Mouse (Mus musculus) MEL (cell line): ENCODE measurements around the gene Npcd. TPM values are rescaled to one million over a fixed set of nuclear protein-coding genes. Genes with fewer than 3 reads are reported as not detected.

ENCODE experiments used
- DNase-seq: peaks from one replicate; pipeline ENCODE4 v3.0.0; 2011; ENCODE audit warnings: low read depth, low spot score
- H3K27ac ChIP-seq: 2 replicates; pipeline ENCODE4 v1.5.1; 2012; ENCODE audit warnings: low read depth, mild to moderate bottlenecking, control low read depth, low read length, moderate library complexity; ENCODE audit not compliant: control insufficient read depth
- H3K27me3 ChIP-seq, 2 experiments: fragments of 150-350 bp in 1 of 2; sonication (generic) in 1 of 2; 2 replicates each; pipeline ENCODE4 v1.6.1; 2012; ENCODE audit warnings: low read length in 2 of 2, mild to moderate bottlenecking in 2 of 2, improper control_type of control experiment in 1 of 2, moderate library complexity in 1 of 2; ENCODE audit not compliant: insufficient read depth in 2 of 2, control insufficient read depth in 1 of 2
- H3K36me3 ChIP-seq, 2 experiments: 2 replicates each; pipeline ENCODE4 v1.6.1; 2012 to 2014; ENCODE audit warnings: low read length in 2 of 2, improper control_type of control experiment in 1 of 2, inconsistent platforms in 1 of 2, mild to moderate bottlenecking in 1 of 2; ENCODE audit not compliant: insufficient read depth in 2 of 2, control insufficient read depth in 1 of 2
- H3K4me1 ChIP-seq, 2 experiments: fragments of 150-350 bp in 1 of 2; sonication (generic) in 1 of 2; 2 replicates each; pipeline ENCODE4 v1.6.1; 2012; ENCODE audit warnings: low read length in 2 of 2, improper control_type of control experiment in 1 of 2, mild to moderate bottlenecking in 1 of 2; ENCODE audit not compliant: insufficient read depth in 2 of 2, control insufficient read depth in 1 of 2
- H3K4me3 ChIP-seq, 2 experiments: fragments of 150-350 bp in 1 of 2; sonication (generic) in 1 of 2; 2 replicates each; pipeline ENCODE4 v1.5.1; 2012; ENCODE audit warnings: low read depth in 2 of 2, low read length in 2 of 2, mild to moderate bottlenecking in 2 of 2, moderate library complexity in 2 of 2, control low read depth in 1 of 2, improper control_type of control experiment in 1 of 2; ENCODE audit not compliant: control insufficient read depth in 1 of 2, insufficient read depth in 1 of 2
- H3K79me2 ChIP-seq: 2 replicates; pipeline ENCODE4 v1.6.1; 2012; ENCODE audit warnings: mild to moderate bottlenecking, low read length, moderate library complexity; ENCODE audit not compliant: control insufficient read depth, poor library complexity, insufficient read depth
- H3K9ac ChIP-seq: 2 replicates; pipeline ENCODE4 v1.6.1; 2012; ENCODE audit warnings: low read depth, mild to moderate bottlenecking, control low read depth, low read length, moderate library complexity; ENCODE audit not compliant: control insufficient read depth, poor library complexity, severe bottlenecking
- H3K9me3 ChIP-seq: fragments of 150-350 bp; sonication (generic); replicated peaks from 2 replicates; pipeline ENCODE4 v1.6.1; 2012; ENCODE audit warnings: mild to moderate bottlenecking, low read length, improper control_type of control experiment, moderate library complexity; ENCODE audit not compliant: insufficient read depth
- BHLHE40 ChIP-seq: IDR thresholded peaks from 2 replicates; pipeline ENCODE4 v1.6.1; 2012; ENCODE audit warnings: low read depth, mild to moderate bottlenecking, inconsistent platforms, low read length, improper control_type of control experiment, borderline replicate concordance
- CHD1 ChIP-seq: IDR thresholded peaks from 2 replicates; pipeline ENCODE4 v1.6.1; 2012; ENCODE audit warnings: low read depth, mild to moderate bottlenecking, inconsistent platforms, low read length, improper control_type of control experiment
- CTCF ChIP-seq, 3 experiments: IDR thresholded peaks in 2 of 3; conservative IDR thresholded peaks in 1 of 3; 2 replicates each; pipeline ENCODE4 v1.5.1; 2011 to 2012; ENCODE audit warnings: low read length in 3 of 3, low read depth in 2 of 3, mild to moderate bottlenecking in 2 of 3, improper control_type of control experiment in 1 of 3, inconsistent platforms in 1 of 3, mixed read lengths in 1 of 3, moderate library complexity in 1 of 3; ENCODE audit not compliant: control insufficient read depth in 1 of 3, insufficient read depth in 1 of 3, poor library complexity in 1 of 3, severe bottlenecking in 1 of 3
- GATA1 ChIP-seq: IDR thresholded peaks from 2 replicates; pipeline ENCODE4 v1.6.1; 2011; ENCODE audit warnings: low read depth, low read length, improper control_type of control experiment
- KAT2A ChIP-seq: conservative IDR thresholded peaks from 2 replicates; pipeline ENCODE4 v1.6.1; 2012; ENCODE audit warnings: low read depth, low read length, improper control_type of control experiment, inconsistent platforms
- MAX ChIP-seq: IDR thresholded peaks from 2 replicates; pipeline ENCODE4 v1.6.1; 2011; ENCODE audit warnings: low read length, improper control_type of control experiment
- MAZ ChIP-seq: IDR thresholded peaks from 2 replicates; pipeline ENCODE4 v1.6.1; 2012; ENCODE audit warnings: low read depth, mild to moderate bottlenecking, inconsistent platforms, low read length, improper control_type of control experiment
- MYB ChIP-seq: IDR thresholded peaks from 2 replicates; pipeline ENCODE4 v1.6.1; 2011; ENCODE audit warnings: mild to moderate bottlenecking, low read depth, low read length, improper control_type of control experiment
- MYC ChIP-seq: IDR thresholded peaks from 2 replicates; pipeline ENCODE4 v1.6.1; 2011; ENCODE audit warnings: low read depth, mild to moderate bottlenecking, low read length, improper control_type of control experiment, moderate library complexity
- POLR2A ChIP-seq, 2 experiments: IDR thresholded peaks; 2 replicates each; pipeline ENCODE4 v1.6.1; 2011 to 2012; ENCODE audit warnings: low read length in 2 of 2, mild to moderate bottlenecking in 2 of 2, control low read depth in 1 of 2, improper control_type of control experiment in 1 of 2, low read depth in 1 of 2, moderate library complexity in 1 of 2; ENCODE audit not compliant: control insufficient read depth in 1 of 2, insufficient read depth in 1 of 2, poor library complexity in 1 of 2
- POLR2AphosphoS2 ChIP-seq: IDR thresholded peaks from 2 replicates; pipeline ENCODE4 v1.6.1; 2011; ENCODE audit warnings: low read length, improper control_type of control experiment
- POLR2AphosphoS5 ChIP-seq: IDR thresholded peaks from 2 replicates; pipeline ENCODE4 v1.6.1; 2012; ENCODE audit warnings: low read depth, borderline replicate concordance, mild to moderate bottlenecking, inconsistent platforms, low read length, moderate library complexity, mixed read lengths
- RAD21 ChIP-seq: IDR thresholded peaks from 2 replicates; pipeline ENCODE4 v1.6.1; 2011; ENCODE audit warnings: mild to moderate bottlenecking, low read depth, low read length, improper control_type of control experiment
- TBP ChIP-seq: IDR thresholded peaks from 2 replicates; pipeline ENCODE4 v1.8.0; 2011; ENCODE audit warnings: low read depth, low read length, improper control_type of control experiment
- TCF12 ChIP-seq: IDR thresholded peaks from 2 replicates; pipeline ENCODE4 v1.6.1; 2014; ENCODE audit warnings: low read depth, mild to moderate bottlenecking, inconsistent platforms, low read length, improper control_type of control experiment, moderate library complexity
- UBTF ChIP-seq: IDR thresholded peaks from 2 replicates; pipeline ENCODE4 v1.6.1; 2012; ENCODE audit warnings: low read depth, mild to moderate bottlenecking, inconsistent platforms, low read length, improper control_type of control experiment, moderate library complexity, borderline replicate concordance; ENCODE audit not compliant: insufficient read depth
- ZKSCAN1 ChIP-seq: IDR thresholded peaks from 2 replicates; pipeline ENCODE4 v1.6.1; 2012; ENCODE audit warnings: low read depth, mild to moderate bottlenecking, inconsistent platforms, low read length, improper control_type of control experiment, moderate library complexity
- ZMIZ1 ChIP-seq: IDR thresholded peaks from 2 replicates; pipeline ENCODE4 v1.6.1; 2012; ENCODE audit warnings: low read depth, mild to moderate bottlenecking, inconsistent platforms, low read length, improper control_type of control experiment, moderate library complexity
- ZNF384 ChIP-seq: IDR thresholded peaks from 2 replicates; pipeline ENCODE4 v1.6.1; 2012; ENCODE audit warnings: low read depth, mild to moderate bottlenecking, inconsistent platforms, low read length, improper control_type of control experiment
- polyA plus RNA-seq, 2 experiments: library from polyadenylated mRNA; stranded (reverse) in 1 of 2; unstranded in 1 of 2; fragments of >175 nt in 1 of 2; fragments of >200 nt in 1 of 2; gene quantifications; 2 replicates each; pipeline versions ENCODE4 v1.2.1 to v1.2.4; 2012; ENCODE audit warnings: low replicate concordance in 2 of 2, low read depth in 1 of 2; ENCODE audit not compliant: insufficient read length in 2 of 2, insufficient read depth in 1 of 2, missing spikeins in 1 of 2
- total RNA-seq: library from RNA; depleted of rRNA; stranded (reverse); fragments of 300-350 nt; gene quantifications from 2 replicates; pipeline ENCODE4 v1.2.3, GENCODE M21; 2012

Npcd gene
- total and polyA plus RNA-seq, 3 experiments = not detected

- no peaks in the 10 kb centered on the region for H3K9me3 ChIP-seq
- no peaks in the 10 kb centered on the region for H3K36me3 ChIP-seq
- H3K9ac ChIP-seq = no peak overlapping the region
- no peak overlapping the region for H3K4me3 ChIP-seq
- no peak for DNase-seq
- no peaks in the 10 kb centered on the region for H3K79me2 ChIP-seq
- no peaks in the 10 kb centered on the region for H3K4me1 ChIP-seq
- H3K27me3 ChIP-seq = peaks cover 7% of the 10 kb centered on the region in 2 experiments
- TF ChIP-seq MAZ (no peak), UBTF (no peak), KAT2A (no peak), CHD1 (no peak), MAX (no peak), ZKSCAN1 (no peak), BHLHE40 (no peak), CTCF (IDR thresholded peaks at IDR 0.05 in 2 of 3, conservative IDR thresholded peaks at IDR 0.05 in 1 of 3; ENCODE audit: control insufficient read depth in 1 of 3, insufficient read depth in 1 of 3, low read depth in 2 of 3, low read length in 3 of 3, poor library complexity in 1 of 3, severe bottlenecking in 1 of 3) (no peak), ZMIZ1 (no peak)
- H3K27ac ChIP-seq = no peak overlapping the region
These were observed 23.0 kb downstream of the Npcd start for GRCm38 (mm10) chr15:79810997-79811396.

- Histone ChIP-seq H3K4me1 (no peaks in the 10 kb centered on the region), H3K27me3 (peaks cover 7% of the 10 kb centered on the region in 2 experiments), H3K4me3 (no peak overlapping the region), H3K27ac (no peak overlapping the region), H3K9ac (no peak overlapping the region), H3K36me3 (no peaks in the 10 kb centered on the region), H3K9me3 (no peaks in the 10 kb centered on the region), H3K79me2 (no peaks in the 10 kb centered on the region)
- TF ChIP-seq GATA1 (no peak), MAZ (no peak), MYC (no peak), ZNF384 (no peak), RAD21 (no peak), POLR2A (IDR thresholded peaks at IDR 0.05; ENCODE audit: control insufficient read depth in 1 of 2, insufficient read depth in 1 of 2, low read depth in 1 of 2, low read length in 2 of 2, poor library complexity in 1 of 2) (no peak), ZMIZ1 (no peak), TCF12 (no peak), MYB (no peak), POLR2AphosphoS5 (no peak), KAT2A (no peak), CHD1 (no peak), TBP (no peak), CTCF (IDR thresholded peaks at IDR 0.05 in 2 of 3, conservative IDR thresholded peaks at IDR 0.05 in 1 of 3; ENCODE audit: control insufficient read depth in 1 of 3, insufficient read depth in 1 of 3, low read depth in 2 of 3, low read length in 3 of 3, poor library complexity in 1 of 3, severe bottlenecking in 1 of 3) (no peak), POLR2AphosphoS2 (no peak)
- DNase-seq = no peak
These were observed 24.0 kb downstream of the Npcd start for GRCm38 (mm10) chr15:79810061-79810460.
